Mouse (Mus musculus) CD4-positive, CD25-positive, alpha-beta regulatory T cell, adult 2 months (primary cell): ENCODE measurements around the gene Strbp.

Experiments used
- DNase-seq: peaks from one replicate; pipeline ENCODE4 v3.0.0-alpha.2; 2012; ENCODE audit warnings: low read depth, low spot score

The Strbp gene

GRCm38 (mm10) chr2:37704141-37704760 is 592 bp upstream of the Strbp start:
- peak; percentile 17 for DNase-seq

- DNase-seq = no peak
These were observed 1.1 kb downstream of the Strbp start for GRCm38 (mm10) chr2:37702301-37703172.

- DNase-seq = no peak
These were observed 14.5 kb downstream of the Strbp start for GRCm38 (mm10) chr2:37689064-37689615.

- DNase-seq = no peak
These were observed 16.6 kb downstream of the Strbp start for GRCm38 (mm10) chr2:37687031-37687430.

GRCm38 (mm10) chr2:37684864-37685263 is 18.8 kb downstream of the Strbp start:
- no peak for DNase-seq

GRCm38 (mm10) chr2:37682197-37682811 is 21.4 kb downstream of the Strbp start:
- DNase-seq = no peak

GRCm38 (mm10) chr2:37651086-37651485 is 52.6 kb downstream of the Strbp start:
- no peak for DNase-seq

GRCm38 (mm10) chr2:37649590-37649989 is 54.1 kb downstream of the Strbp start:
- DNase-seq = no peak

- DNase-seq = no peak
These were observed 54.7 kb downstream of the Strbp start for GRCm38 (mm10) chr2:37648966-37649365.

- no peak for DNase-seq
These were observed 80.3 kb downstream of the Strbp start for GRCm38 (mm10) chr2:37623343-37623742.

- DNase-seq = no peak
These were observed 115.7 kb downstream of the Strbp start for GRCm38 (mm10) chr2:37587919-37588318.

GRCm38 (mm10) chr2:37578185-37578584 is 125.5 kb downstream of the Strbp start:
- no peak for DNase-seq

- DNase-seq = no peak
These were observed 127.0 kb downstream of the Strbp start for GRCm38 (mm10) chr2:37576661-37577060.

GRCm38 (mm10) chr2:37572141-37572540 is 131.5 kb downstream of the Strbp start:
- DNase-seq = no peak

- DNase-seq = no peak
These were observed 133.0 kb downstream of the Strbp start for GRCm38 (mm10) chr2:37570703-37571102.

- no peak for DNase-seq
These were observed 133.8 kb downstream of the Strbp start for GRCm38 (mm10) chr2:37569888-37570287.

GRCm38 (mm10) chr2:37566035-37566434 is 137.6 kb downstream of the Strbp start:
- no peak for DNase-seq

GRCm38 (mm10) chr2:37565579-37565978 is 138.1 kb downstream of the Strbp start:
- peak; percentile 37 for DNase-seq

GRCm38 (mm10) chr2:37556366-37556765 is 147.3 kb downstream of the Strbp start:
- no peak for DNase-seq

GRCm38 (mm10) chr2:37549346-37550012 is 154.2 kb downstream of the Strbp start:
- DNase-seq = no peak

- DNase-seq = no peak
These were observed 172.0 kb downstream of the Strbp start for GRCm38 (mm10) chr2:37531639-37532038.

GRCm38 (mm10) chr2:37530766-37531165 is 172.9 kb downstream of the Strbp start:
- DNase-seq = no peak
